Mouse (Mus musculus) kidney, adult 2 months (tissue): ENCODE measurements at regions not wholly inside any gene's neighbourhood (a gene's known extent, or its start where the extent isn't known, plus 50 kb on each side); places are given as distances from the start of the nearest gene placed in this dataset.

Experiments
- CTCF ChIP-seq: fragments of 200-500 bp; conservative IDR thresholded peaks from 2 replicates; pipeline ENCODE4 v1.5.1; 2011; ENCODE audit warnings: low read depth, mild to moderate bottlenecking, control low read depth, low read length, moderate library complexity, mixed read lengths; ENCODE audit not compliant: insufficient read depth, insufficient read length
- POLR2A ChIP-seq: fragments of 200-500 bp; IDR thresholded peaks from one replicate; pipeline ENCODE4 v1.6.1; 2011; ENCODE audit warnings: low read depth, low read length, control low read depth

GRCm38 (mm10) chr4:47814030-47814429, 230.9 kb upstream of the Nr4a3 start:
- TF ChIP-seq POLR2A, result no peak
- TF ChIP-seq CTCF, result no peak
